Mouse (Mus musculus) stomach, embryonic 16.5 days (tissue): ENCODE measurements around the gene Fam129a. TPM values are rescaled to one million over a fixed set of nuclear protein-coding genes. Genes with fewer than 3 reads are reported as not detected.

Experiments used
- ATAC-seq: fragments of 200-750 bp; cut with Nextera tagmentation; 2 replicates; pipeline ENCODE4 v1.8.0; 2017; ENCODE audit warnings: moderate number of reproducible peaks, moderate TSS enrichment; ENCODE audit not compliant: insufficient read depth, low FRiP score
- H3K27ac ChIP-seq: fragments of 300-500 bp; sonication (generic); 2 replicates; pipeline ENCODE4 v1.5.1; 2014; ENCODE audit warnings: low read length
- H3K27me3 ChIP-seq: fragments of 300-500 bp; sonication (generic); 2 replicates; pipeline ENCODE4 v1.6.1; 2014; ENCODE audit warnings: low read length, control low read depth, mixed read lengths; ENCODE audit not compliant: control insufficient read depth, insufficient read depth
- H3K36me3 ChIP-seq: fragments of 300-500 bp; sonication (generic); 2 replicates; pipeline ENCODE4 v1.6.1; 2014; ENCODE audit warnings: low read length; ENCODE audit not compliant: control insufficient read depth, insufficient read depth
- H3K4me1 ChIP-seq: fragments of 300-500 bp; sonication (generic); 2 replicates; pipeline ENCODE4 v1.6.1; 2014; ENCODE audit warnings: low read length, control low read depth, mixed read lengths; ENCODE audit not compliant: control insufficient read depth, insufficient read depth
- H3K4me2 ChIP-seq: fragments of 300-500 bp; sonication (generic); 2 replicates; pipeline ENCODE4 v1.6.1; 2014; ENCODE audit warnings: low read depth, low read length, mixed read lengths
- H3K4me3 ChIP-seq: fragments of 300-500 bp; sonication (generic); replicated peaks from 2 replicates; pipeline ENCODE4 v1.5.1; 2014; ENCODE audit warnings: mild to moderate bottlenecking, low read length
- H3K9ac ChIP-seq: fragments of 300-500 bp; sonication (generic); 2 replicates; pipeline ENCODE4 v1.6.1; 2014; ENCODE audit warnings: low read length
- H3K9me3 ChIP-seq: fragments of 300-500 bp; sonication (generic); replicated peaks from 2 replicates; pipeline ENCODE4 v1.6.1; 2016; ENCODE audit warnings: low read length, control low read depth; ENCODE audit not compliant: control insufficient read depth
- WGBS: fragments of 180-500 bp; shearing (Covaris S2); extraction: QIAGEN DNeasy Blood & Tissue Kit; methylation state at CpG from one replicate; pipeline ENCODE4 v1.1.7; 2014; 5-methylcytosine and 5-hydroxymethylcytosine counted together
- polyA plus RNA-seq: library from polyadenylated mRNA; unstranded; fragments of >200 nt; fragmentation: Nextera tagmentation; extraction: Ambion mirVana; gene quantifications from 2 replicates; pipeline ENCODE4 v1.2.1, GENCODE M21; 2015

Fam129a gene
- polyA plus RNA-seq, 1 experiment from 2014 or later: 22.7 TPM

GRCm38 (mm10) chr1:151679883-151680613, 109.1 kb downstream of the Fam129a start:
- H3K36me3 ChIP-seq: no peaks in the 10 kb centered on the region
- ATAC-seq: no peak

GRCm38 (mm10) chr1:151680971-151681370, 110.0 kb downstream of the Fam129a start:
- Histone ChIP-seq H3K27ac (no peak overlapping the region), H3K9me3 (no peaks in the 10 kb centered on the region), H3K36me3 (no peaks in the 10 kb centered on the region), H3K4me2 (no peak overlapping the region), H3K4me1 (peaks cover 20% of the 10 kb centered on the region), H3K4me3 (no peak overlapping the region), H3K27me3 (no peaks in the 10 kb centered on the region), H3K9ac (no peak overlapping the region)
- WGBS: 88% methylated on average over 3 of the region's 3 CpGs
- no peak for ATAC-seq

More at GRCm38 (mm10) chr1:151679883-151680613, 109.1 kb downstream of the Fam129a start:
- WGBS: 96% methylated on average over 4 of the region's 4 CpGs
- H3K9me3 ChIP-seq: no peaks in the 10 kb centered on the region
- H3K9ac ChIP-seq: no peak overlapping the region
- no peak overlapping the region for H3K27ac ChIP-seq
- no peak overlapping the region for H3K4me3 ChIP-seq
- H3K4me1 ChIP-seq: peaks cover 18% of the 10 kb centered on the region
- H3K4me2 ChIP-seq: no peak overlapping the region
- H3K27me3 ChIP-seq: no peaks in the 10 kb centered on the region

DNA sequence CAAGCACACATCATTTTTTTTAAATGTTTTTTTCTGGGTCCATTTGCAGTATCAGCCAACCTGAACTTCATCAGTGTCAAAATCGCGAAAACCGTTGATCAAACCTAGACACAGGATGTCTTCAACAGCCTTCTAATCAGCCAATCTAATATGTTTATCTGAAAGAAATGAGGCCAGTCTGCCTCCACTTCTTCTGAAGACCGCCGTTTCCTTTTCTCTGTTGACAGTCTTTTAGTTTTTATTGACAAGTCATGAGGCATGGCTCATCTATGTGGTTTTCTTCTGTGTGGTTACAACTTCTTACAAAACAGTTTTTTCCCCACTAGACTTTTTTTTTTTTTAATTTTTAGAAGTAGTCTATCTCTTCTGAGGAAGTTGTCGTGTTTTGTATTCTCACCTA, 111.9 kb downstream of the Fam129a start:
- 70% methylated on average over 6 of the region's 6 CpGs for WGBS
- ATAC-seq: no peak

DNA sequence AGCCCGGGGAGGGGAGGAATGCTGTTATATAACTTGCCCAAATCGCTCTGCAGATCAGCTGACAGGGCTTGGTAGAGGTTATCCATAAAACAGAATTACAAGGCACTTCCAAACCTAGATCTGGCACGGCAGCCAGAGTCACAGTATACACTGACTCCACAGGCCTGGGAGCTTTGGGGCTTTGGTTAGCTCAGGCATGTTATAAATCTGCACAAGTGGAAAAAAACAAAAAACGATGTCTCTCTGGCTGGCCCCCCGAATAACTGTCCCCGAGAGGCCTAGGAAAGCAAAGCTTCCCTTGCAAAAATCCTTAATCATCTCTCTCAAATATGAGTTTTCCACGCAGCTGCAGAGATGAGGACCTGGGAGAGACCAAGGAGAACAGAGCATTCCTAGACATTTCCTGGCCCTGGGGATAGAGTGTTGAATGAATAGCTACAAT, 113.5 kb downstream of the Fam129a start:
- peaks cover 27% of the 10 kb centered on the region for H3K4me1 ChIP-seq
- no peak overlapping the region for H3K9ac ChIP-seq
- H3K27ac ChIP-seq: peak overlapping the region; percentile 4; the same call in 1 of the 2 replicates
- H3K9me3 ChIP-seq: no peaks in the 10 kb centered on the region
- no peaks in the 10 kb centered on the region for H3K27me3 ChIP-seq
- no peak overlapping the region for H3K4me2 ChIP-seq
- no peak for ATAC-seq
- no peak overlapping the region for H3K4me3 ChIP-seq
- 62% methylated on average over 7 of the region's 7 CpGs for whole genome bisulfite sequencing
- no peaks in the 10 kb centered on the region for H3K36me3 ChIP-seq

More for the DNA sequence above, 111.9 kb downstream of the Fam129a start:
- Histone ChIP-seq H3K4me1 (peaks cover 24% of the 10 kb centered on the region), H3K4me3 (no peak overlapping the region), H3K9me3 (no peaks in the 10 kb centered on the region), H3K4me2 (no peak overlapping the region), H3K36me3 (no peaks in the 10 kb centered on the region), H3K27ac (no peak overlapping the region), H3K27me3 (no peaks in the 10 kb centered on the region), H3K9ac (no peak overlapping the region)

DNA sequence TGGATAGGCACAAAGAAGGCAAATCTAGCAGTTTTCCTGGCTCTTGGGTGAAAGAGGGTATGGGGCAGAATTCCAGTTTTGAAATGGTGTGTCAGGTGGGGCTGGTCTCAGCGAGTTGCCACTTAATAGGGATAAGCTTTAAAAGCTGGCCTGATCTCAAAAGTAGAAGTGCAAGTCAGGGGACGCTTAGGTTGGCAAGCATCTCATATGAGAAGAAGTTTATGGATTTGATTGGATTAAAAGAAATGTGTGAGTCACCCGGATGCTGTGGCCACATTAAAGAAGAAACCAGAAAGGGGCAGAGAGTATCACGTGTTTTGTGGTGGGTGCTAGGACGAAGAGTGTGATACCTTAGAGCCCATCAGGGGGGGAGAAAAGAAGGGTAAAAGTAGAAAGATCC, 114.0 kb downstream of the Fam129a start:
- no peaks in the 10 kb centered on the region for H3K27me3 ChIP-seq
- WGBS: 59% methylated on average over 5 of the region's 5 CpGs
- H3K4me3 ChIP-seq: no peak overlapping the region
- H3K9me3 ChIP-seq: no peaks in the 10 kb centered on the region
- no peak overlapping the region for H3K4me2 ChIP-seq
- peaks cover 30% of the 10 kb centered on the region for H3K4me1 ChIP-seq
- peak overlapping the region; percentile 4; the same call in 1 of the 2 replicates for H3K27ac ChIP-seq
- H3K9ac ChIP-seq: no peak overlapping the region
- H3K36me3 ChIP-seq: no peaks in the 10 kb centered on the region
- ATAC-seq: no peak

DNA sequence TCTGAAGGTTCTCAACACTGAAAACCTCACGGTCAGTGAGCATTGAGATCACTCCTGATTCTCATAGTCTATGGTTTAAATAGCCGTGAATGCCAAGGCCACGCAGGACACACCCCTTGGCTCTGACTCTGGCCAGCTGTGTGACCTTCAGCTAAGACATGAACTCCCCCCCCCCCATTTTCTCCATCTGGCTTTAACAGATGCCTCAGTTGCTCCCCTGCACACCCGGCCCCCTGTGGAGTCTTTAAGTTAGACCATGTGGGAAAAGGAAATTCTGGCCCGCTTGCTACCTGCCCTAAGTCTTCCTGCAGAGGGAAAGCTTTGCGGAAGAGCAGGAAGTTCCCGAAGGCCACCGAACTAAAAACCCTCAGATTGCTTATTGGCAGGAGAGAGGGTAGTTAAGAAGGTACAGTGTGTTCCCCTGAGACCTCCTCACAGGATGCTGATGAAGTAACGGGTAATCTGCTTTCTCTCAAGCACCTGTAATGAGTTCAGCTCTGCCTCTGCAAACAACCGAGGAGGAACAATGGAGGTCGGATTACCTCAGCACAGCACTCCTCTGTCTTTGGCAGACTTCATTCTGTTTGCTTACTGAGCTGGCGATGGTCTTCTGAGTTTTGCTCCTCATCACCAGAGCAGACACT, 114.8 kb downstream of the Fam129a start:
- WGBS: 22% methylated on average over 12 of the region's 12 CpGs
- Histone ChIP-seq H3K4me2 (no peak overlapping the region), H3K36me3 (no peaks in the 10 kb centered on the region), H3K4me3 (no peak overlapping the region), H3K9ac (no peak overlapping the region), H3K4me1 (peaks cover 33% of the 10 kb centered on the region), H3K27me3 (no peaks in the 10 kb centered on the region), H3K9me3 (no peaks in the 10 kb centered on the region), H3K27ac (no peak overlapping the region)
- ATAC-seq: no peak

GRCm38 (mm10) chr1:151686696-151687095, 115.7 kb downstream of the Fam129a start:
- peak overlapping the region; percentile 16; the same call in 1 of the 2 replicates for H3K27ac ChIP-seq
- no peaks in the 10 kb centered on the region for H3K36me3 ChIP-seq
- H3K4me1 ChIP-seq: peaks cover 33% of the 10 kb centered on the region
- H3K4me3 ChIP-seq: no peak overlapping the region
- 27% methylated on average over 8 of the region's 8 CpGs for WGBS
- H3K9ac ChIP-seq: no peak overlapping the region
- H3K9me3 ChIP-seq: no peaks in the 10 kb centered on the region
- no peaks in the 10 kb centered on the region for H3K27me3 ChIP-seq
- no peak overlapping the region for H3K4me2 ChIP-seq
- no peak for ATAC-seq

GRCm38 (mm10) chr1:151689032-151689431, 118.0 kb downstream of the Fam129a start:
- H3K9me3 ChIP-seq: no peaks in the 10 kb centered on the region
- H3K4me1 ChIP-seq: peaks cover 33% of the 10 kb centered on the region
- no peak overlapping the region for H3K9ac ChIP-seq
- H3K36me3 ChIP-seq: no peaks in the 10 kb centered on the region
- H3K4me3 ChIP-seq: no peak overlapping the region
- no peak overlapping the region for H3K4me2 ChIP-seq
- WGBS: 61% methylated on average over 5 of the region's 5 CpGs
- peak overlapping the region; percentile 18; the same call in 1 of the 2 replicates for H3K27ac ChIP-seq
- ATAC-seq: no peak
- no peaks in the 10 kb centered on the region for H3K27me3 ChIP-seq

DNA sequence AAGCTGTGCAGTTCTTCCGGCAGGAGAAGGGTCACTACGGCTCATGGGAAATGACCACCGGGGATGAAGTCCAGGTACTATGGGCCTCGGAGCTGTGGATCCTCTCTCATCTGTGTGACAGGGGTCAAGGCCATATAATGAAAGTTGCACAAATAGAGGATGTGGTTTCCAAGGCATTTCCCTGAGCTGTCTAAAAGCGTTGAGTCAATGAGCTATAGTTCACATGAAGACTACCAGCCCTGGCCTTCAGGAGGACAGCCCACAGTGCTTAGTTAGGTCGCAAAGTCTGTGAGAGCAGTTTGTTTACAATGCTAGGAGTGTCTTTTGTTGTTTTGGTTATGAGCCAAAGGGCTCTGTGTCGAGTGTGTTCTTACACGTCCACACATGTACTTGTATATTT, 118.6 kb downstream of the Fam129a start:
- no peak overlapping the region for H3K4me2 ChIP-seq
- peak overlapping the region; percentile 18 for H3K27ac ChIP-seq
- H3K36me3 ChIP-seq: no peaks in the 10 kb centered on the region
- no peaks in the 10 kb centered on the region for H3K9me3 ChIP-seq
- H3K27me3 ChIP-seq: no peaks in the 10 kb centered on the region
- peak; percentile 41; the same call in 1 of the 2 replicates for ATAC-seq
- WGBS: 43% methylated on average over 8 of the region's 8 CpGs
- no peak overlapping the region for H3K4me3 ChIP-seq
- H3K4me1 ChIP-seq: peaks cover 28% of the 10 kb centered on the region
- H3K9ac ChIP-seq: no peak overlapping the region
